Mouse (Mus musculus) liver, adult 10 weeks (tissue): ENCODE measurements around the gene Wdr73. TPM values are rescaled to one million over a fixed set of nuclear protein-coding genes. Genes with fewer than 3 reads are reported as not detected.

Source experiments
- polyA plus RNA-seq: library from polyadenylated mRNA; stranded (reverse); fragments of 350-450 nt; fragmentation: Illumina TruSeq; extraction: RNeasy Lipid Tissue Mini Kit (QIAGEN cat#74804); gene quantifications from one replicate; pipeline ENCODE4 v1.2.3, GENCODE M21; 2014; ENCODE audit warnings: low read depth, low replicate concordance

The Wdr73 gene
- polyA plus RNA-seq, result 13.3 TPM

GRCm38 (mm10) chr7:80900944-80901501 is at the start of gene Wdr73:
TSS of gene Wdr73 (minus strand) at chr7:80901269.

DNA sequence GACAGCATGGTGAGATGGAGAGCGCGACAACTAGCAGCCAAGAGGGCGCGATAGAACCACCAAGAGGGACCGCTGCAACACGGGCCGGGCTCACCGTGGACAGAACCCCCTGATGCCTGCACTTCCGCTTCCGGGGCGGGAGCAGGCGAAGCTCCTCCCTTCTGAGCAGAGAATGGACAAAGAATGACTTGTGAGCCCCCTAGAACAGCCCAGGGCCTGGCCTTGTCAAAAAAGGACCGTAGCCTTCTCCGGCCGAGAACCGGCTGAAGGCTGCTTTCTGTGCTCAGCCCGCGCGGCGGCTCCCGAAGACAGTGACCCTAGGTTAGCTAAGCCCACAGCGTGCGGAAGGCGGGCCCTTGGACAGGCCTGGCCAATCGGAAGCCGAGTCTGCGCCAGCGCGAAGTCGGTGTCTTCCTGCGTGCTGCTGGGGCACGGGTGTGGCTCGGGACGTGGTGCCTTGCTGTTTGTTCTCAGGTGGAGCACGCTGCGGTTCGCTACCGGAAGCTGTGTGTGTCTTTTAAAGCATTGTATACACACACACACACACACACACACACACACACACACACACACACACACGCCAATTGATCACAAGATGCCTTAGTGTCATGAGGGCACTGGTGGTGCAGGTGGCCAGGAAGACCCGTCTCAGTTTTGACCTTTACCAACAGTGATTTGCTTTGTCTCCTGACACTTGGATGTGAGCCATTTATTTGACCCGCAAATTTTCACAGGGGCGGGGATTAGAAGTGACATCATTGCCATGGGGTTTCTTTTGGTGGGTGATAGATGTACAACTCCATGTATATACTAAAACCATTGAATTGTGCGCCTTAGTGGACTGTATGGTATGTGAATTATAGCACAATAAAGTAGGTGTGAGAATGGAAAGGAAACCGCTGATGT is 46.6 kb upstream of the Wdr73 start, which contains the start of gene Sec11a:
TSS of gene Sec11a (minus strand) at position 336 of the 906 bp plus-strand sequence.

DNA sequence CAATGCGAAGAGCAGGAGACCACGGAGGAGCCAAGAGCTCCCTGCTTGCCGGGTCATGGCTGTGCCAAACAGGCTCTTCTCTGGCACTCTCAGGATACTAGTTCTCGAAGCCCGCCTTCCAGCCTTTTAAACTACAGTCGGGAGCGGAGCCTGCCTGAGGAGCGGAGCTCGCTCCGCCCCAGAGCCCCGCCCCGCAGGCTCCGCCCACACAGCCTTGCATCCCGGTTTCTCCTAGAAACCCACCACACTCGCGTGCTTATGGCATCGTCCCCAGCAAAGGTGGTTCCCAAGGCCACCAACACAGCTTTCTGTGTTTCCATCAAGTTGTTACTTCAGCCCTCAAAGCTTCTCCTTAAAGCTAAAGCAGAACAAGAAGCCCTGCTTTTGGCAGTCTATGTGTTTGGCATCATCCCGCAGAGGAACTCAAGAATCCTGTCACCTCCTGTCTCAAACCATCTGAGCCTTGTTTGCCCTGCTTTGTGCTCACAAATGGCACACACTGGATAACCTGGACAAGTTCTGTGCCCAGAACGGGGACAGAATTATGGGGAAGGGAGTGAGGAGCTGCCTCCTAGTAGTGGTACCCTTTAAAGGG is 3.9 kb upstream of the Wdr73 start, which contains the start of gene Nmb:
TSS of gene Nmb (minus strand) at position 156 of the 595 bp plus-strand sequence.

GRCm38 (mm10) chr7:80860729-80861274 is 40.3 kb downstream of the Wdr73 start, which contains the start of gene Zscan2:
TSS of gene Zscan2 (plus strand) at chr7:80860920.

Other genes with a start within 250 kb of the Wdr73 start
- 1.2 TPM for gene Crtc3, start 212.4 kb downstream of the Wdr73 start, polyA plus RNA-seq
- gene Iqgap1, start 75.3 kb downstream of the Wdr73 start, polyA plus RNA-seq, result 3.0 TPM
- 0.32 TPM for gene Zscan2, start 40.3 kb downstream of the Wdr73 start, polyA plus RNA-seq
- not detected for gene Nmb, start 3.8 kb upstream of the Wdr73 start, polyA plus RNA-seq
- 84.2 TPM for gene Sec11a, start 46.5 kb upstream of the Wdr73 start, polyA plus RNA-seq
- gene Zfp592, start 92.4 kb upstream of the Wdr73 start, polyA plus RNA-seq, result 4.2 TPM
- not detected for gene Alpk3, start 156.3 kb upstream of the Wdr73 start, polyA plus RNA-seq
- not detected for gene Slc28a1, start 213.5 kb upstream of the Wdr73 start, polyA plus RNA-seq